Mouse (Mus musculus) brain, embryonic 18.5 days (tissue): ENCODE results near the gene Zfp37.
"Not testable (repeated sequence)": the region's sequence is repeated elsewhere in the genome, so short reads cannot be mapped to it uniquely, and the experiment has no call there.

ENCODE experiments used
- DNase-seq: peaks from one replicate; pipeline ENCODE4 v3.0.0-alpha.2; 2012; ENCODE audit warnings: low read depth, low spot score

The Zfp37 gene

DNA sequence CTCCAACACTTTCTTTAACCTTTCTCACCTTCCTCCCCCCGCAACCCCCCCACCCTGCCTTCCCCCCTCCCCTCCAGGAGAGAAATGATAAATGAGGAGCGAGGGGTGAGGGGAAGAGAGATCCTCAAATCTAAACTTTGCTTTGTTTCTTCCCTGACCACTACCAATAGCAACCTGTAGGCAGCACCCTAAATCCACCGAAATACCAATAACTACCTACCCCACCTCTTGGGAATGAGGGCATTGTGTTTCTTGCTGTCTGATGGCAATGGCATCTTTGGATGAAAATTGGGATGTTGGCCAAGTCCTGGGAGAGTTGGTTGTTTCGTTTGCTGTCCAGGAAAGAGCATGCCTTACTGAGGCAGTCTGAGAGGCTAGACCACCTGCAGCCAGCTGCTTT, 20.8 kb downstream of the Zfp37 start:
- no peak for DNase-seq

DNA sequence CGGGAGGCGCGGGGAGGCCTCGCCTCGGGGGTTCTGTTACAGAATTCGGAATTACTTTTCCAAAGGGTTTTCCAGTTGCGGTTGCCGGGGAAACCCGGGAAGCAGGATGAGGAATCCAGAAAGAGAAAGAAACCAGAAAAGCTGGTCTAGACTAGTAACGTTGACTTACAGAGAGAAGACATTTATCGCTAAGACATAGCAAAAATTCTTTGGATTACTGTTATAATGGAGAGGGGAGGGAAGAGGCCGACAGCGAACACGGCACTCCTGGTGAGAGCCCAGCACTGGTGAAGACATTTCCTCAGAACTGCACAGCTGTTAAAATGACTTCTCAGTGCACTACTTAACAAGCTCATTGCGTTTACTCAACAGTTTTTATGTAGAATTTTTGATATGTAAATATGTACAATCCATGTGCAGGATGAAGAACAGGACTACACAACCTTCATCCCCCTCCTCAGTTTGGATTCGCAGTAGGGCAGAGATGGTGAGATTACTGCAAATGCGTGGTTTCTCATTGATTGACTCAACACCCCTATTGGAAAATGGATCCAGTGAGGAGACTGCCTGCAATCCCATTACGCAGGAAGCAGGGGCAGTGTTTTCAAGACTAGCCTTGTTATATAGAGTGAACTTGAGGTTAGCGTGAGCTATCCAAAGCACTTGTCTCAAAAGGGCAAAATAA, 22.0 kb downstream of the Zfp37 start:
- peak; percentile 10 for DNase-seq

DNA sequence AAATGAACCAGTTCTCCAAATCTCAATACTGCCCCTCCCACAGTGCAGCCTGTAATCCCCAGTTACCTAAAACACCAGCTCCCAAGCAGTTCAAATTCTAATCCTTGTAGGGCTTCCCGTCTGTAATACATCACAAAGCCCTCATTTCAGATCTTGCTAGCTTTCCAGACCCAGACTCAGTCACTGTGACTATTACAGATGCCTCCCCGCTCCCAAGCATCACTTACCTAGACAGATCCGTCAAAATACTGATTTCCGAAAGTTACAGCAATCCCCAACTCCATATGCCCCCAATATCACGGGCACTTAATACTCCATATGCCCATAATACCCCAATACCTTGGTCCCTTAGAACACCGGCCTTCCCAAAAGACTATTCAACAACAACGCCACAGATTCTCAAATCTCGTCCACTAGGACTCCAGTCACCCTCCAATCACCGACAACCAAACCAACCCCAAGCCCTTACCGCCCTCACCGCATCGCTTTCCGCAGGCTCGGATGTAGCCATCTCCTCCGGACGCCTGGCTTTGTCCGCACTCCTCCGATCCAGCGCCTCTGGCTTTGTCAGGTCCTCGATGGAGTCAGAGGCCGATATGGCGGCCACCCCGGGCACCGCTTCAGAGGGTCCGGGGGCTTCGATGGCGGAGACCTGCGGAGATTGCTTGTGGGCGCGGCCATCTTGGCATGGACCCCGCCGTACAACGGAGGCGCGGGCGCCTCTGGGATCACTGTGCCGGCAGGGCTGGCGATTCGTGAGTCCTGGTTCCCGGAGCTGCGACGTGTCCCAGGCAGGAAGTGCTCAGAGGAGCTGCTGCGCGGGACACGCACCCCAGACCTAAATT, 22.8 kb downstream of the Zfp37 start:
- peak; percentile 82 for DNase-seq

DNA sequence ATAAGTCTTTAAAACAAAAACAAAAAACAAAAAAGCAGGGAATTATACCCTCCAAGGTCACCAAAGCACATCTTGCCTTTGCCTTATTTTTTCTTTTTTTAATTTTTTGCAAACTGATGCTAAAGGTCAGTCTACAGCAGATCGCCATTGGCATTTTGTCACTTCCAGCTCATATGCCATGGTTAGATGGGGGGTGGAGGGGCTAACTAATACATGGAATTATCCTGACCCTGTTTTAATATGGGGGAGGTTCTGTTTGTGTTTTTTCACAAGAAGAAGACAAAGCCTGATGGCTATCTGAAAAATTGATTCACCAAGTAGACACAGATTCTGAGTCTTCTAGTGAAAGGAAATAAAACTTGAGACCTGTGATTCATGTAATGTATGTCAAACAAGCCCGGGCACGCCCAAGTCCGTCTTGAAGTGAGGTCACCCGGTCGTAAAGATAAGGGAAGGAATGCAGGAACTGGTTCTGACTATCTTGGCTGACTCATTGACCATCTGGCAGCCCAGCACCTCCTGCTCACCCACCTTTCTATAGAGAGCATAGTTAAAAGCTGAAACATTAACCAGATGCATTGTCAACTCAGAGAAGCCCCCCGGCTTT, 30.8 kb downstream of the Zfp37 start:
- no peak for DNase-seq

DNA sequence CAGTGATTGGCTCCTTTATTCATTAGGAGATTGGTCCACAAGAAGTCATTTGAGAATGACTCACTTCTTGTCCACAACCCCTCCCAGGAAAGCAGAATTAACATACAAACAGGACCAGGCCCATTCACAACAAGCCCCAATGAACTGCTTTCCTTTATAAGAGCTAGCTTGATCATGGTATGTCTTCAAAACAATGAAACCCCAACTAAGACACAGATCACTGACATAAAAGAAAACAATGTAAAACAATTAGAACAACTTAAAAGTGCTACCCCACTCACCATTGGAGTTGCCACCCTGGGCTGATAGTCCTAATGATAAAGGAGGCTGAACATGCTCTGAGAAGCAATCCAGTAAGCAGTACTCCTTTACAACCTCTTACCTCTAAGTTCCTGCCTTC, 42.1 kb downstream of the Zfp37 start:
- no peak for DNase-seq

DNA sequence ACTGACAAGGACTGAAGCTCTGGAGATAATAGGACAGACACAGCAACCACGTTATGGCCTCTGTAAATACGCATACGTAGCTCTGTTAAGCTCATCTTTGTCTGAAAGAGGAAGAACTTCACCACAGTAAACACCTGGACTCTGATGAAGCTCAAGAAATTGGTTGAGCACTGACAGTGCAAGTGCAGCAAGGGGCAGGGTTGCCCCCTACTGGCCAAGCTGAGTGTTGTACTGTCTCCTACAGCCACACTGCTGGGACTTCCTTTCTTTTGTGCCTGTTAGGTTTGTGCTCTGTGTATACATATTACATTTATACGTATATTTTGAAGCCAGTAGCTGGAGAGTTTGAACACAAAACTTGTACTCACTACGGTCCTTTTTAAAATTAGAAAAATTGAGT, 53.6 kb downstream of the Zfp37 start:
- DNase-seq, result no peak

DNA sequence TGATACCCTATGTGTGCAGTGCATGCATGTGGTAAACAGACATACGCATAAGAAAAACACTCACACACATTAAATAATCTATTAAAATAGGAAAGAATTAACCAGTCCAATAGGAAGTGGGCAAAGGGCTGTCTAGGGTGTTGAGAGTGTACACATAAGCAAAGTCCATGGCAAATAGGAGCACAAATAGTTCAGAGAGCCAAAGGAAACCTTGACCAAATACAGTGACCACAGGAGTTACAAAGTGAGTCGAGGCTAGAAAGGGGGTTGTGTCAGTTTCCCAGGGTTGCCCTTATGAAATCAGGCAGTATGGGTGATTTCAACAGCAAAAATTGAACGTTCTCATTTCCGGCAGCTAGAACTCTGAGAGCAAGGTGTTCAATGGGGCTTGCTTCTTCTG, 56.4 kb downstream of the Zfp37 start:
- DNase-seq, result no peak

DNA sequence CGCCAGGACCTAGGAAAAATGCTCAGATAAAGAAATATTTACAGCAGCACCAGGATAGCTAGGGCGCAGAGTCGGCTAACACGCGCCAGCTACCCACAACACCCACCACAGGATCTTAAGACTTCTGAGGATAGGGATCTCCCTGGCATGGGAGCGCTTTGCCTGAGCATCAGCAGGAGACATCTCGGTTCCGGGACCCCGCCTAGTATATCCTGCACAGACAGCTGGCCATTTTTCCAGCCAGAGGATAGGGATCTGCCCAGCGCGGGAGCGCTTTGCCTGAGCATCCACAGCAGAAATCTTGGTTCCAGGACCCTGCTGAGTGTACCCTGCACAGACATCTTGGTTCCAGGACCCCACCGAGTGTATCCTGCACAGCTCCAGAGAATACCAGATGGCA, 63.2 kb downstream of the Zfp37 start:
- not testable (repeated sequence) for DNase-seq

DNA sequence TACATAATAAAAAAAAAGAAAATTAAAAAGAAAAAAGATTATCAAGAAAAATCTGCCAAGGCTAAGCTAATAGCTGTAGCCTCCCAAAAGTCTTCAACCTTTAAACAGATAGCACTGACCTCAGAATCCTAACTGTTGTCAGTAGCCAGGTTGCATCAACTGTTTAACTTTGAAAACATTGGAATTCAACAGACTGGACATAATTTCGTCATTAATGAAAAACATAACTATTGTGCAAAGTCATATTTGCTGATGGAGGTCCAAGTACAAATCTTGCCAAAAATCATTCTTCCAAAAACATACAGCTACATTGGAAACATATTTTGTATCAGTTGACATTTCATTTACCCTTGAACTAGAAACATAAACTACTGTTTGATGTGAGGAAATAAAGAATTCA, 72.4 kb downstream of the Zfp37 start:
- DNase-seq, result no peak

DNA sequence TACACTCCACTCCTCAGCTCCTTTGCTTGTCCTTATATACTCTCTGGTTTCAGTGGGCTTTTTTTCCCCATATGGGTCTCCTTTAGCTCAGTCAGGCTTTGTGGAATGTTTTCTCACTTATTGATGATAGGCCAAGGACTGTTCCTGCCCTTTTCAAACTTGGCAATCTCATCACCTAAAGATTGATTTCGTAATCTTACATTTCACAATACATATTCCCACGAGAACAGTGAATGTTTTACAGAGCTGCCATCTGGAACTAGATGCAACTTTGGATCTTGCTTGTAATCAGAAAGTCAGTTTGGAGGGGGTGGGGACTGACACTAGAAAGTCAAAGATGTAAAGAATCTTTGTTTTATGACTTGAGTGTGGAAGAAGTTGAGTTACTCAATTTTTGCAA, 80.0 kb downstream of the Zfp37 start, which contains the start of gene Mup21:
Gene Mup21 (minus strand): TSS at position 53 of the 400 bp plus-strand sequence.
- DNase-seq, result no peak
